Mouse (Mus musculus): ENCODE measurements around the gene Chka. TPM values are rescaled to one million over a fixed set of nuclear protein-coding genes. Genes with fewer than 3 reads are reported as not detected.

Chka gene
- polyA plus RNA-seq, 1 experiment, result 75.9 TPM

- H3K4me3 ChIP-seq (replicated peaks; ENCODE audit: extremely low read depth, low read depth, low read length), result peak overlapping the region; percentile 27
Observed at GRCm38 (mm10) chr19:3853121-3853520, 1.5 kb downstream of the Chka start.

GRCm38 (mm10) chr19:3853891-3854290 lies 2.3 kb downstream of the Chka start:
- Histone ChIP-seq H3K4me1 (ENCODE audit: control insufficient read depth, insufficient read depth, low read length) (peaks cover 10% of the 10 kb centered on the region), H3K4me3 (replicated peaks; ENCODE audit: extremely low read depth, low read depth, low read length) (no peak overlapping the region)
- no peak for TF ChIP-seq POLR2A (IDR thresholded peaks at IDR 0.05; ENCODE audit: borderline replicate concordance, extremely low read depth, low read depth, low read length)
- no peak for TF ChIP-seq CTCF (IDR thresholded peaks at IDR 0.05; ENCODE audit: insufficient read depth, low read length)
- WGBS, result 70% methylated on average over 1 of the region's 1 CpGs
- no peak for DNase-seq

More at GRCm38 (mm10) chr19:3853121-3853520, 1.5 kb downstream of the Chka start:
- peaks cover 10% of the 10 kb centered on the region for H3K4me1 ChIP-seq (ENCODE audit: control insufficient read depth, insufficient read depth, low read length)
- WGBS, result 70% methylated on average over 10 of the region's 10 CpGs
- TF ChIP-seq CTCF (IDR thresholded peaks at IDR 0.05; ENCODE audit: insufficient read depth, low read length), result no peak
- TF ChIP-seq POLR2A (IDR thresholded peaks at IDR 0.05; ENCODE audit: borderline replicate concordance, extremely low read depth, low read depth, low read length), result no peak
- DNase-seq, result no peak

GRCm38 (mm10) chr19:3855091-3855490 lies 3.5 kb downstream of the Chka start:
- Histone ChIP-seq H3K4me3 (replicated peaks; ENCODE audit: extremely low read depth, low read depth, low read length) (no peak overlapping the region), H3K4me1 (ENCODE audit: control insufficient read depth, insufficient read depth, low read length) (peaks cover 10% of the 10 kb centered on the region)
- WGBS, result 45% methylated on average over 6 of the region's 6 CpGs
- TF ChIP-seq POLR2A (IDR thresholded peaks at IDR 0.05; ENCODE audit: borderline replicate concordance, extremely low read depth, low read depth, low read length) (no peak), CTCF (IDR thresholded peaks at IDR 0.05; ENCODE audit: insufficient read depth, low read length) (no peak)
- DNase-seq, result no peak

- no peak for TF ChIP-seq POLR2A (IDR thresholded peaks at IDR 0.05; ENCODE audit: borderline replicate concordance, extremely low read depth, low read depth, low read length)
- no peak for TF ChIP-seq CTCF (IDR thresholded peaks at IDR 0.05; ENCODE audit: insufficient read depth, low read length)
- 30% methylated on average over 4 of the region's 4 CpGs for WGBS
- Histone ChIP-seq H3K4me1 (ENCODE audit: control insufficient read depth, insufficient read depth, low read length) (peaks cover 10% of the 10 kb centered on the region), H3K4me3 (replicated peaks; ENCODE audit: extremely low read depth, low read depth, low read length) (no peak overlapping the region)
- DNase-seq, result no peak
Observed at GRCm38 (mm10) chr19:3855601-3856000, 4.0 kb downstream of the Chka start.

GRCm38 (mm10) chr19:3857220-3857619 lies 5.6 kb downstream of the Chka start:
- DNase-seq, result no peak
- Histone ChIP-seq H3K4me1 (ENCODE audit: control insufficient read depth, insufficient read depth, low read length) (peaks cover 6% of the 10 kb centered on the region), H3K4me3 (replicated peaks; ENCODE audit: extremely low read depth, low read depth, low read length) (no peak overlapping the region)
- WGBS, result 66% methylated on average over 3 of the region's 3 CpGs
- TF ChIP-seq POLR2A (IDR thresholded peaks at IDR 0.05; ENCODE audit: borderline replicate concordance, extremely low read depth, low read depth, low read length) (no peak), CTCF (IDR thresholded peaks at IDR 0.05; ENCODE audit: insufficient read depth, low read length) (no peak)

- no peak overlapping the region for H3K4me3 ChIP-seq (replicated peaks; ENCODE audit: extremely low read depth, low read depth, low read length)
- TF ChIP-seq POLR2A (IDR thresholded peaks at IDR 0.05; ENCODE audit: borderline replicate concordance, extremely low read depth, low read depth, low read length), result no peak
- no peak for TF ChIP-seq CTCF (IDR thresholded peaks at IDR 0.05; ENCODE audit: insufficient read depth, low read length)
- WGBS, result 65% methylated on average over 2 of the region's 2 CpGs
- H3K4me1 ChIP-seq (ENCODE audit: control insufficient read depth, insufficient read depth, low read length), result no peaks in the 10 kb centered on the region; the same call in 1 of the 2 replicates
- DNase-seq, result no peak
Observed at GRCm38 (mm10) chr19:3862713-3863112, 11.1 kb downstream of the Chka start.

GRCm38 (mm10) chr19:3864960-3865359 lies 13.4 kb downstream of the Chka start:
- TF ChIP-seq CTCF (IDR thresholded peaks at IDR 0.05; ENCODE audit: insufficient read depth, low read length), result no peak; the same call in 1 of the 2 replicates
- no peak for TF ChIP-seq POLR2A (IDR thresholded peaks at IDR 0.05; ENCODE audit: borderline replicate concordance, extremely low read depth, low read depth, low read length)
- Histone ChIP-seq H3K4me3 (replicated peaks; ENCODE audit: extremely low read depth, low read depth, low read length) (no peak overlapping the region), H3K4me1 (ENCODE audit: control insufficient read depth, insufficient read depth, low read length) (no peaks in the 10 kb centered on the region; the same call in 1 of the 2 replicates)
- WGBS, result 77% methylated on average over 2 of the region's 2 CpGs
- DNase-seq, result no peak

- TF ChIP-seq CTCF (IDR thresholded peaks at IDR 0.05; ENCODE audit: insufficient read depth, low read length) (no peak), POLR2A (IDR thresholded peaks at IDR 0.05; ENCODE audit: borderline replicate concordance, extremely low read depth, low read depth, low read length) (no peak)
- Histone ChIP-seq H3K4me3 (replicated peaks; ENCODE audit: extremely low read depth, low read depth, low read length) (no peak overlapping the region), H3K4me1 (ENCODE audit: control insufficient read depth, insufficient read depth, low read length) (peaks cover 2% of the 10 kb centered on the region; the same call in 1 of the 2 replicates)
- 72% methylated on average over 1 of the region's 1 CpGs for WGBS
- DNase-seq, result no peak
Observed at GRCm38 (mm10) chr19:3868290-3868689, 16.7 kb downstream of the Chka start.

- Histone ChIP-seq H3K4me3 (replicated peaks; ENCODE audit: extremely low read depth, low read depth, low read length) (no peak overlapping the region), H3K4me1 (ENCODE audit: control insufficient read depth, insufficient read depth, low read length) (peaks cover 2% of the 10 kb centered on the region; the same call in 1 of the 2 replicates)
- DNase-seq, result no peak
- TF ChIP-seq POLR2A (IDR thresholded peaks at IDR 0.05; ENCODE audit: borderline replicate concordance, extremely low read depth, low read depth, low read length) (no peak), CTCF (IDR thresholded peaks at IDR 0.05; ENCODE audit: insufficient read depth, low read length) (no peak)
Observed at GRCm38 (mm10) chr19:3871468-3871867, 19.9 kb downstream of the Chka start.

GRCm38 (mm10) chr19:3872373-3872772 lies 20.8 kb downstream of the Chka start:
- Histone ChIP-seq H3K4me3 (replicated peaks; ENCODE audit: extremely low read depth, low read depth, low read length) (no peak overlapping the region), H3K4me1 (ENCODE audit: control insufficient read depth, insufficient read depth, low read length) (peaks cover 2% of the 10 kb centered on the region; the same call in 1 of the 2 replicates)
- TF ChIP-seq POLR2A (IDR thresholded peaks at IDR 0.05; ENCODE audit: borderline replicate concordance, extremely low read depth, low read depth, low read length) (no peak), CTCF (IDR thresholded peaks at IDR 0.05; ENCODE audit: insufficient read depth, low read length) (no peak)
- no peak for DNase-seq
- WGBS, result 58% methylated on average over 4 of the region's 4 CpGs

All from lung, adult 2 months (tissue).